Mouse (Mus musculus) embryonic facial prominence, embryonic 12.5 days (tissue): Measurements from ENCODE around the gene BC049352. TPM values are rescaled to one million over a fixed set of nuclear protein-coding genes. Genes with fewer than 3 reads are reported as not detected.

Experiments used
- ATAC-seq: fragments of 200-750 bp; cut with Nextera tagmentation; 2 replicates; pipeline ENCODE4 v1.8.0; 2017; ENCODE audit not compliant: insufficient number of reproducible peaks, insufficient read depth, low FRiP score, low TSS enrichment
- H3K27ac ChIP-seq: fragments of 300-500 bp; sonication (generic); 2 replicates; pipeline ENCODE4 v1.5.1; 2016; ENCODE audit warnings: mild to moderate bottlenecking
- H3K27me3 ChIP-seq: fragments of 300-500 bp; sonication (generic); 2 replicates; pipeline ENCODE4 v1.6.1; 2016; ENCODE audit warnings: mild to moderate bottlenecking, moderate library complexity
- H3K36me3 ChIP-seq: fragments of 300-500 bp; sonication (generic); 2 replicates; pipeline ENCODE4 v1.6.1; 2016; ENCODE audit warnings: mild to moderate bottlenecking
- H3K4me1 ChIP-seq: fragments of 300-500 bp; sonication (generic); 2 replicates; pipeline ENCODE4 v1.6.1; 2016
- H3K4me2 ChIP-seq: fragments of 300-500 bp; sonication (generic); replicated peaks from 2 replicates; pipeline ENCODE4 v1.6.1; 2016; ENCODE audit warnings: mild to moderate bottlenecking, moderate library complexity
- H3K4me3 ChIP-seq: fragments of 300-500 bp; sonication (generic); 2 replicates; pipeline ENCODE4 v1.5.1; 2016; ENCODE audit warnings: mild to moderate bottlenecking
- H3K9ac ChIP-seq: fragments of 300-500 bp; sonication (generic); 2 replicates; pipeline ENCODE4 v1.6.1; 2016; ENCODE audit warnings: mild to moderate bottlenecking, moderate library complexity
- H3K9me3 ChIP-seq: fragments of 300-500 bp; sonication (generic); 2 replicates; pipeline ENCODE4 v1.6.1; 2016; ENCODE audit warnings: mild to moderate bottlenecking, moderate library complexity
- WGBS: fragments of 180-500 bp; shearing (Covaris S2); methylation state at CpG from one replicate; pipeline ENCODE4 v1.1.7; 2016; 5-methylcytosine and 5-hydroxymethylcytosine counted together
- polyA plus RNA-seq: library from polyadenylated mRNA; unstranded; fragments of >200 nt; fragmentation: Nextera tagmentation; extraction: Ambion mirVana; gene quantifications from 2 replicates; pipeline ENCODE4 v1.2.1, GENCODE M21; 2016

BC049352 gene
- polyA plus RNA-seq, 1 experiment from 2014 or later, result 0.36 TPM

- H3K4me1 ChIP-seq, result no peaks in the 10 kb centered on the region
- no peak overlapping the region for H3K4me3 ChIP-seq
- no peak overlapping the region for H3K27ac ChIP-seq
- no peak overlapping the region for H3K4me2 ChIP-seq
- no peaks in the 10 kb centered on the region for H3K36me3 ChIP-seq
- H3K9me3 ChIP-seq, result no peaks in the 10 kb centered on the region
- WGBS, result 12% methylated on average over 6 of the region's 6 CpGs
- H3K9ac ChIP-seq, result no peak overlapping the region
- ATAC-seq, result no peak
- no peaks in the 10 kb centered on the region for H3K27me3 ChIP-seq
Measured at GRCm38 (mm10) chr9:45221567-45221966, 39.8 kb downstream of the BC049352 start.

- Histone ChIP-seq H3K27me3 (no peaks in the 10 kb centered on the region), H3K27ac (no peak overlapping the region), H3K4me3 (no peak overlapping the region), H3K36me3 (no peaks in the 10 kb centered on the region), H3K4me1 (no peaks in the 10 kb centered on the region), H3K4me2 (no peak overlapping the region), H3K9me3 (no peaks in the 10 kb centered on the region), H3K9ac (no peak overlapping the region)
- WGBS, result 66% methylated on average over 8 of the region's 8 CpGs
- no peak for ATAC-seq
Measured at GRCm38 (mm10) chr9:45229359-45229758, 47.6 kb downstream of the BC049352 start.

- Histone ChIP-seq H3K4me2 (no peak overlapping the region), H3K36me3 (no peaks in the 10 kb centered on the region), H3K27me3 (no peaks in the 10 kb centered on the region), H3K4me3 (no peak overlapping the region), H3K27ac (no peak overlapping the region), H3K9ac (no peak overlapping the region), H3K9me3 (no peaks in the 10 kb centered on the region), H3K4me1 (no peaks in the 10 kb centered on the region)
- ATAC-seq, result no peak
- 67% methylated on average over 6 of the region's 6 CpGs for WGBS
Measured at GRCm38 (mm10) chr9:45235668-45236227, 53.9 kb downstream of the BC049352 start.

DNA sequence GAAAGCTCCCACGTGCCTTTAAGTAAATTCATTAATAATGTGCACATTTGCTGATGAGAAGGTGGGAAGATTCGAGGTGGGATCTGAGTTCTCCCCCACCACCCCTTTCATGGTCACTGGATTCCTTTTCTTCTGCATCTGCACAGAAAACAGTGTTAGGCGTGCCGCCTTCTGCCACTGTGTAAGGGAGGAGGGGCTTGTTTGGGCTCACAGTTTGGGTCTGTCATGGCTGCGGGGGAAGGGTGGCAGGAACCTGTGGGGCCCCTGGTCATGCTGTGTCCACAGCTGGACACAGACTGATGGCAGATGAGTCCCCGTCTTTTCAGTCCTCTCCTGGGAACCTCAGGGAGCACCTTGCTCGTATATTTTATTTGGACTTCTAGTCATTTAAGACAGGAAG, 54.9 kb downstream of the BC049352 start:
- Histone ChIP-seq H3K9me3 (no peaks in the 10 kb centered on the region), H3K9ac (no peak overlapping the region), H3K4me2 (no peak overlapping the region), H3K4me1 (no peaks in the 10 kb centered on the region), H3K27ac (no peak overlapping the region), H3K36me3 (no peaks in the 10 kb centered on the region), H3K4me3 (no peak overlapping the region), H3K27me3 (no peaks in the 10 kb centered on the region)
- WGBS, result 52% methylated on average over 7 of the region's 7 CpGs
- ATAC-seq, result no peak

DNA sequence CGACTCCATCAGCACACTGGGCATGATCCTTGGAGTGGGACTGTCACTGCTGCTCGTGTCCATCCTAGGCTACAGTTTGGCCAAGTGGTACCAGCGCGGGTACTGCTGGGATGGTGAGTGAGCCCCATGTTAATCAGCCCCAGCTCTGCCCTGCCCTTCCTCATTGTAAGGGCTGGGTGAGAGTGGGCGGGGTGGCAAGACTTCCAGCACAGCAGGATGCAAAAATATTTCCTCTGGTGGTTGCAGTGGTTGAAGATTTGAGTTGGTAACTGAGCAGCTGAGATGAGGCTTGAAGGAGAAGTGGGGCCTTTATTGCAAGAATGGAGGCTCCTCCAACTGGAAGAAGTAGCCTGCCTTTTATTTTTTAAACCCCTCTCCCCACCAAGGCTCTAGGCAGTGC, 59.6 kb downstream of the BC049352 start:
- H3K27ac ChIP-seq, result no peak overlapping the region
- no peaks in the 10 kb centered on the region for H3K9me3 ChIP-seq
- H3K9ac ChIP-seq, result no peak overlapping the region
- H3K4me1 ChIP-seq, result no peaks in the 10 kb centered on the region
- 80% methylated on average over 5 of the region's 5 CpGs for WGBS
- H3K4me2 ChIP-seq, result no peak overlapping the region
- H3K36me3 ChIP-seq, result no peaks in the 10 kb centered on the region
- no peak for ATAC-seq
- no peaks in the 10 kb centered on the region for H3K27me3 ChIP-seq
- H3K4me3 ChIP-seq, result no peak overlapping the region

DNA sequence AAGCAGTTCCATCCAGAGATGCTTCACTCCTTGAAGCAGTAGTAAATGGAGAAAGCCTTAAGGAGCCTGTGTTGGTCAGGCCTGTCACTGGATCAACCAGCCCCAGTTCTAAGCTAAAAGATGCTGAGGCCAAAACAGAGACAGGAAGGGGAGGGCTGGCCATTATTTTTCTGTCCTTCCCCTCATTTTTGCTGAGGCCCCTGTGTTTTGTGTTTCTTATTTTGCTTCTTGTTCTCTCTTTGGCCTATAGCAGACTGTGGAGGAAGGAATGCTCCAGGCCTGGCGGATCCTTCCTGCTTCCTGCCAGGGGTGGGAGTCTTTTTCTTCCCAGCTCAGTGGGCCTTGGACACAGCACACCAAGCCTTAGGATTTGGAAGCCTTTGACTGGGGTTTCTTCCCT, 63.6 kb downstream of the BC049352 start:
- Histone ChIP-seq H3K36me3 (no peaks in the 10 kb centered on the region), H3K4me2 (no peak overlapping the region), H3K9ac (no peak overlapping the region), H3K27ac (no peak overlapping the region), H3K27me3 (no peaks in the 10 kb centered on the region), H3K4me3 (no peak overlapping the region), H3K9me3 (no peaks in the 10 kb centered on the region), H3K4me1 (no peaks in the 10 kb centered on the region)
- WGBS, result 75% methylated on average over 1 of the region's 1 CpGs
- ATAC-seq, result no peak

DNA sequence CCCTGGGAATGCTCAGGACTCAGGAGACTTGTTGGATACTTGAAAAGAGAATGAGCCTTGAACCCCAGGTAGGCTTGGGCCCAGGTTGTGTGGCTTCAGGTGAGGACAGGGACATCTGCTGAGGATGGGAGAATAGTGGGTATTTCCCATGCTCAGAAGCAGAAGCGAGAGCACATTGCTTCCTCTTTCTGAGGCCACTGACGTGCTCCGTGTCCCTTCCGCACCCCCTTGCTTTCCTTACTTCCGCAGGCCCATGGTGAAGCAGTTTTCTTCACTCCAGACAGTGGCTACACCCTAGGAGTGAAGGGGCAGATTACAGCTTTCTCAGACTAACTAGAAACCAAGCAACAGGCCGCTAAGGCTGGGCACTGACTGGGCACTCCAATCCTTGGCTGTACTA, 64.3 kb downstream of the BC049352 start:
- H3K27me3 ChIP-seq, result no peaks in the 10 kb centered on the region
- H3K36me3 ChIP-seq, result no peaks in the 10 kb centered on the region
- H3K9ac ChIP-seq, result no peak overlapping the region
- no peak for ATAC-seq
- no peaks in the 10 kb centered on the region for H3K9me3 ChIP-seq
- H3K4me1 ChIP-seq, result no peaks in the 10 kb centered on the region
- H3K27ac ChIP-seq, result no peak overlapping the region
- H3K4me3 ChIP-seq, result no peak overlapping the region
- H3K4me2 ChIP-seq, result no peak overlapping the region
- 85% methylated on average over 6 of the region's 6 CpGs for WGBS

GRCm38 (mm10) chr9:45247536-45247935, 65.7 kb downstream of the BC049352 start:
- Histone ChIP-seq H3K4me3 (no peak overlapping the region), H3K9ac (no peak overlapping the region), H3K4me1 (no peaks in the 10 kb centered on the region), H3K9me3 (no peaks in the 10 kb centered on the region), H3K36me3 (no peaks in the 10 kb centered on the region), H3K27me3 (no peaks in the 10 kb centered on the region), H3K27ac (no peak overlapping the region), H3K4me2 (no peak overlapping the region)
- 72% methylated on average over 2 of the region's 2 CpGs for WGBS
- no peak for ATAC-seq

DNA sequence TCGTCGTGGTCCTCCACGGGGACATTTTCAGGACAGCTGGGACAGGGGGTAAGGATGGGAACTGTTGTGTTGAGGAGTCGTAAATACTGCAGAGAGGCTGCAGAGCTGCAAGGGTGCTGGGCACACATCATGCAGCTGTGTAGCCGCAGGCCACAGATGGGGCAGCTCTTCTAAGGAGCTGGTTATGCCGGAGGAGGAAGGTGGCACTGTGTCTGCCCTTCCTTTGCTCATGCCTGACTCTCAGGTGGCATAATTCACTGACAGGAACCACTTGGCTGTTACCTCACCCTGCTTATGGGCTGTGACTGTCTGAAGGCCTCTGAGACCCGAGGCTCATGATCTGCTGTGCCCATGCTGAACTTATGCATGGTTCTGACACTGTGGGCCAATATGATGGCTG, 68.5 kb downstream of the BC049352 start:
- Histone ChIP-seq H3K4me2 (no peak overlapping the region), H3K36me3 (no peaks in the 10 kb centered on the region), H3K27ac (no peak overlapping the region), H3K27me3 (no peaks in the 10 kb centered on the region), H3K9me3 (no peaks in the 10 kb centered on the region), H3K9ac (no peak overlapping the region), H3K4me1 (no peaks in the 10 kb centered on the region), H3K4me3 (no peak overlapping the region)
- ATAC-seq, result no peak
- 86% methylated on average over 7 of the region's 7 CpGs for WGBS

- H3K4me2 ChIP-seq, result no peak overlapping the region
- H3K27me3 ChIP-seq, result no peaks in the 10 kb centered on the region
- no peak overlapping the region for H3K9ac ChIP-seq
- H3K27ac ChIP-seq, result no peak overlapping the region
- H3K4me1 ChIP-seq, result no peaks in the 10 kb centered on the region
- 72% methylated on average over 3 of the region's 3 CpGs for WGBS
- no peaks in the 10 kb centered on the region for H3K36me3 ChIP-seq
- no peak overlapping the region for H3K4me3 ChIP-seq
- no peak for ATAC-seq
- no peaks in the 10 kb centered on the region for H3K9me3 ChIP-seq
Measured at GRCm38 (mm10) chr9:45251281-45251680, 69.5 kb downstream of the BC049352 start.

GRCm38 (mm10) chr9:45251990-45252389, 70.2 kb downstream of the BC049352 start:
- H3K4me3 ChIP-seq, result no peak overlapping the region
- H3K4me1 ChIP-seq, result no peaks in the 10 kb centered on the region
- no peak overlapping the region for H3K27ac ChIP-seq
- WGBS, result 77% methylated on average over 4 of the region's 4 CpGs
- no peak overlapping the region for H3K4me2 ChIP-seq
- H3K9me3 ChIP-seq, result no peaks in the 10 kb centered on the region
- no peak for ATAC-seq
- no peaks in the 10 kb centered on the region for H3K36me3 ChIP-seq
- H3K27me3 ChIP-seq, result no peaks in the 10 kb centered on the region
- H3K9ac ChIP-seq, result no peak overlapping the region

- WGBS, result 72% methylated on average over 6 of the region's 6 CpGs
- no peaks in the 10 kb centered on the region for H3K36me3 ChIP-seq
- ATAC-seq, result no peak
- H3K4me2 ChIP-seq, result no peak overlapping the region
- H3K4me1 ChIP-seq, result no peaks in the 10 kb centered on the region
- H3K9ac ChIP-seq, result no peak overlapping the region
- no peak overlapping the region for H3K4me3 ChIP-seq
- H3K27me3 ChIP-seq, result no peaks in the 10 kb centered on the region
- no peak overlapping the region for H3K27ac ChIP-seq
- H3K9me3 ChIP-seq, result no peaks in the 10 kb centered on the region
Measured at GRCm38 (mm10) chr9:45252395-45252794, 70.6 kb downstream of the BC049352 start.

GRCm38 (mm10) chr9:45254021-45254420, 72.2 kb downstream of the BC049352 start:
- no peak for ATAC-seq
- 28% methylated on average over 6 of the region's 6 CpGs for WGBS
- H3K27me3 ChIP-seq, result no peaks in the 10 kb centered on the region
- H3K9ac ChIP-seq, result no peak overlapping the region
- H3K4me3 ChIP-seq, result no peak overlapping the region
- no peaks in the 10 kb centered on the region for H3K9me3 ChIP-seq
- no peak overlapping the region for H3K27ac ChIP-seq
- H3K4me1 ChIP-seq, result no peaks in the 10 kb centered on the region
- no peaks in the 10 kb centered on the region for H3K36me3 ChIP-seq
- H3K4me2 ChIP-seq, result no peak overlapping the region
